Mouse (Mus musculus) heart, embryonic 14.5 days (tissue): ENCODE results near the gene Ust. TPM values are rescaled to one million over a fixed set of nuclear protein-coding genes. Genes with fewer than 3 reads are reported as not detected.

ENCODE experiments used
- ATAC-seq: fragments of 200-750 bp; cut with Nextera tagmentation; 2 replicates; pipeline ENCODE4 v1.8.0; 2017; ENCODE audit warnings: low read depth, moderate TSS enrichment; ENCODE audit not compliant: insufficient number of reproducible peaks, insufficient read depth, low FRiP score
- H3K27ac ChIP-seq, 2 experiments: fragments of 200-500 bp in 1 of 2; fragments of 300-500 bp in 1 of 2; sonication (generic) in 1 of 2; replicated peaks in 1 of 2; 2 replicates each; pipeline ENCODE4 v1.5.1; 2012 to 2014; ENCODE audit warnings: low read depth in 2 of 2, low read length in 2 of 2, control low read depth in 1 of 2, mild to moderate bottlenecking in 1 of 2, mixed read lengths in 1 of 2; ENCODE audit not compliant: control insufficient read depth in 1 of 2, insufficient read depth in 1 of 2
- H3K27me3 ChIP-seq: fragments of 300-500 bp; sonication (generic); 2 replicates; pipeline ENCODE4 v1.6.1; 2014; ENCODE audit warnings: mild to moderate bottlenecking, low read length, control low read depth; ENCODE audit not compliant: control insufficient read depth, insufficient read depth
- H3K36me3 ChIP-seq: fragments of 300-500 bp; sonication (generic); 2 replicates; pipeline ENCODE4 v1.6.1; 2014; ENCODE audit warnings: mild to moderate bottlenecking, control low read depth, low read length, mixed read lengths; ENCODE audit not compliant: control insufficient read depth, insufficient read depth
- H3K4me1 ChIP-seq, 2 experiments: fragments of 200-500 bp in 1 of 2; fragments of 300-500 bp in 1 of 2; sonication (generic) in 1 of 2; 2 replicates each; pipeline ENCODE4 v1.6.1; 2012 to 2014; ENCODE audit warnings: low read length in 2 of 2, control low read depth in 1 of 2, mixed read lengths in 1 of 2; ENCODE audit not compliant: control insufficient read depth in 2 of 2, insufficient read depth in 2 of 2
- H3K4me2 ChIP-seq: fragments of 300-500 bp; sonication (generic); 2 replicates; pipeline ENCODE4 v1.6.1; 2014; ENCODE audit warnings: mild to moderate bottlenecking, low read length
- H3K4me3 ChIP-seq, 2 experiments: fragments of 200-500 bp in 1 of 2; fragments of 300-500 bp in 1 of 2; sonication (generic) in 1 of 2; 2 replicates each; pipeline ENCODE4 v1.5.1; 2012 to 2014; ENCODE audit warnings: low read length in 2 of 2, mild to moderate bottlenecking in 2 of 2, control low read depth in 1 of 2, low read depth in 1 of 2, moderate library complexity in 1 of 2; ENCODE audit not compliant: control insufficient read depth in 1 of 2, insufficient read depth in 1 of 2
- H3K9ac ChIP-seq: fragments of 300-500 bp; sonication (generic); 2 replicates; pipeline ENCODE4 v1.6.1; 2014; ENCODE audit warnings: mild to moderate bottlenecking, low read length
- H3K9me3 ChIP-seq: fragments of 300-500 bp; sonication (generic); 2 replicates; pipeline ENCODE4 v1.6.1; 2016; ENCODE audit warnings: low read length, control low read depth; ENCODE audit not compliant: control insufficient read depth
- WGBS: fragments of 180-500 bp; shearing (Covaris S2); extraction: QIAGEN DNeasy Blood & Tissue Kit; methylation state at CpG from one replicate; pipeline ENCODE4 v1.1.7; 2014; 5-methylcytosine and 5-hydroxymethylcytosine counted together
- polyA plus RNA-seq: library from polyadenylated mRNA; unstranded; fragments of >200 nt; fragmentation: Nextera tagmentation; extraction: Ambion mirVana; gene quantifications from 2 replicates; pipeline ENCODE4 v1.2.1, GENCODE M21; 2014

Gene Ust
- polyA plus RNA-seq, 1 experiment from 2014 or later, result 2.3 TPM

DNA sequence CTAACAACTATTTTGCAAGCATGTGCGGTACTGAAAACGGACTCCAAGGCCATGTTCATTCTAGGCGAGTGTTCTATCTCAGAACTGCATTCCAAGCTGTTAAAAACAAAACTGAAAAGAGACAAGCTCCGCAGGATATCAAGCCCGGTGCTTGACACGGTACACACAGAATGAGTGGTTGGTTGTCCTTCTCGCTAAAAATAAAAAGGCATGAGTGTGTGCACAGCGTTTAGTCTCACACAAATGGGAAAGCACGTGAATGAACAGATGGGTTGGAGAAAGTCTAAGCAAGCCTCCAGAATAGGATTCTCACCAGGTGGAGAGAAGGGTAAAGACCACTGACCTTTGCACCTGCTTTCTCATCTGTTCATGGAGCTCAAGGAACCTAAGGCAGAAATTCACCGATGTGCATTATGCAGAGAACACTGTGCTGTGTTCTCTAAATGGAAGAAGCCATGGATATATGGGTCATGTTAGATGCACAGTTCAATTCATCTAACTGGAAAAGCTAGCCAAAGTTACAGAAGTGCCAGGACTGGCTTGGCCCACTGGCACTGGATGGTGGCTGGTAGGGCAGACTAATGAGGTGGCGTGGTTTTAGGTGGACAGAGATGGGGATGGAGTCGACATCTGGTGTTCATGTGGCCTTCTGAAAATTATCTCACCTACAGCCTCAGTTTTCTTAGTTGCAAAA is 90.8 kb downstream of the Ust start:
- H3K27me3 ChIP-seq, result no peaks in the 10 kb centered on the region
- no peaks in the 10 kb centered on the region for H3K9me3 ChIP-seq
- H3K36me3 ChIP-seq, result no peaks in the 10 kb centered on the region
- H3K9ac ChIP-seq, result no peak overlapping the region
- peak overlapping the region; percentile 58 to 81 for H3K27ac ChIP-seq
- H3K4me3 ChIP-seq, result peak overlapping the region; percentile 4 to 5; a peak in 1 of 4 replicates
- H3K4me1 ChIP-seq, result peaks cover 4 to 5% of the 10 kb centered on the region in 2 experiments; a peak in 3 of 4 replicates
- peak overlapping the region; percentile 47 for H3K4me2 ChIP-seq
- 0 out of 2 replicates have a peak, but pooled peaks have one; percentile 31 for ATAC-seq
- 42% methylated on average over 12 of the region's 12 CpGs for WGBS

DNA sequence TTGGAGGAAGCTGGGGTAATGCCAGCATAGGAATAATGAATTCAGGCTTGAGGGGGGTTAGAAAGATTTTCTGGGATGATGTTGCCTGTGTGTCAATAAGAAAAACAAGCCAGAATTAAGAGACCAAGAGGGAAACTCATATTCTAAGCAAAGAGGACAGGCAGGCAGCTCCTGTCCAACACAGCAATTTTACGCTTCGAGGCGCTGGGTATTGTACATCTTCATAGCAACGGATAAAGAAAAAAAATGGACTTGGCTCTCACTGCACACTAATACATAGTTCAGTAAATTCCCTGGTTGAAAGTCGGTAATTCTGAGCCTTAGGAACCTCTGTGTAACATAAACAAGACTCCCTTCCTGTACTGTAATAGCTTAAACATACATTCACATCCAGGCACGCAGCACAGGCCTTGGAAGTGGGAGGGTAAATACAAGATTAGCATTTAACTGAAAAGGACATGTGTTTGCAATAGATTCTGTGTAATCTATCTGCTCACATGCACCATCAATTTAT is 99.1 kb downstream of the Ust start:
- no peak overlapping the region for H3K27ac ChIP-seq
- ATAC-seq, result no peak

DNA sequence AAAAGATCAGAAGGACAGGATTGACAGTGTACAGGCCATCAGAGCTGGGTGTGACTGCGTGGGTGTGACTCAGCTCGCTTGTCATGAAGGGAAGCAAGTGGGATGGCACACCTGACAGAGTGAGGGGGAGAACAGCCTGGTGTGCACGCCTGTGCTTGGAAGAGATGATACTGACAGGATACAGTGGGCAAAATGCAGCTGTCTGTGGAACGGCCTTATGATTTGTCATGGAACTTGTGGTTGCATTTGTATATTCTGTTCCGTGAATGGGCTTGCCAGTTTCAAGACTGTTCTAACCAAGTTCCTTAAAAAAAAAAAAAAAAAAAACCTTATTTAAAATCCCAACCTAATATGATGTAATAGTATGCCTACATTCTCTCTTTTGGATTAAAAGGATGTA is 103.2 kb downstream of the Ust start:
- no peak for ATAC-seq
- H3K27me3 ChIP-seq, result no peaks in the 10 kb centered on the region
- WGBS, result 82% methylated on average over 5 of the region's 5 CpGs

More for the DNA sequence above, 99.1 kb downstream of the Ust start:
- WGBS, result 80% methylated on average over 6 of the region's 6 CpGs
- H3K4me1 ChIP-seq, result no peaks in the 10 kb centered on the region
- no peak overlapping the region for H3K9ac ChIP-seq
- H3K9me3 ChIP-seq, result no peaks in the 10 kb centered on the region
- no peak overlapping the region for H3K4me3 ChIP-seq
- H3K4me2 ChIP-seq, result no peak overlapping the region
- H3K27me3 ChIP-seq, result no peaks in the 10 kb centered on the region
- H3K36me3 ChIP-seq, result no peaks in the 10 kb centered on the region

DNA sequence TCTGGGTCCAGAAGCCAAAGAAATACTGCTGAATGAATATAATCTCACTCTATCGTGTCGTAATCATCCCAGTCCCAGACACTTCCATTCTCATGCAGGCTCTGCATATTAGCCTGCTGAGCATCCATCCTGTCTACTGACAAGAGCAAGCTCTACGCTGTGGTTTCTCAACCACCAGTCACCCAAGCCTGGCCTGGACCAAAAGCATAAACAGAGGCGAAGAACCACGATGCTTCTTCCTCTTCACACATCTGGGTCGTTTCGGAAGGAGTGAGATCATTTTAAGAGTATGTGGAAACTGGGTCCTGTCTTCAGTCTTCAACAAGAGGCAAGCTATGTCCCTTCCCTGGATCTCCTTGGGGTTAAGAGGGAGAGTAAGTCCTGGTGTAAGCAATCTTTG is 103.6 kb downstream of the Ust start:
- Histone ChIP-seq H3K4me2 (no peak overlapping the region), H3K36me3 (no peaks in the 10 kb centered on the region), H3K27me3 (no peaks in the 10 kb centered on the region), H3K9me3 (no peaks in the 10 kb centered on the region), H3K9ac (no peak overlapping the region), H3K4me3 (no peak overlapping the region), H3K27ac (no peak overlapping the region), H3K4me1 (no peaks in the 10 kb centered on the region)
- no peak for ATAC-seq
- 87% methylated on average over 7 of the region's 7 CpGs for WGBS

More for the DNA sequence above, 103.2 kb downstream of the Ust start:
- H3K27ac ChIP-seq, result no peak overlapping the region
- no peaks in the 10 kb centered on the region for H3K36me3 ChIP-seq
- H3K9me3 ChIP-seq, result no peaks in the 10 kb centered on the region
- H3K4me3 ChIP-seq, result no peak overlapping the region
- H3K4me2 ChIP-seq, result no peak overlapping the region
- no peak overlapping the region for H3K9ac ChIP-seq
- H3K4me1 ChIP-seq, result no peaks in the 10 kb centered on the region

DNA sequence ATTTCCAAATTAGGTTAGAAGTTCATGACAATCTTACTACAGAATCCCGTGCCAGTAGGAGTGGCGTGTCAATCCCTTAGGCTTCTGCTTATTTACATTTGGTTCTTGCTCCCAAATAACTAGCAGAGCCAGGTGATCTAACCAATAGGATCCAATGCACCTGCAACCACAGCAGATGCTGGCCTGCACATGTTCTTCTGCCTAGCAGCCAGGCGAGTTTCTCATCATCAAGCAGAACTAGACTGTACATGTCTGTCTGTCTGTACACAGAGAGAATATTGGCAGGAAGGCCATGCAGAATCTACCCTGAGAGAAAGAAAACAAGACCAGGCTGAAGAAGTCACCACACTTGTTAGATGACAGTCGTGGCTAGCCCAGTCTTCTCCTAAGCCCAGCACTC is 113.5 kb downstream of the Ust start:
- Histone ChIP-seq H3K9me3 (no peaks in the 10 kb centered on the region), H3K4me1 (no peaks in the 10 kb centered on the region), H3K27me3 (no peaks in the 10 kb centered on the region), H3K36me3 (no peaks in the 10 kb centered on the region), H3K27ac (no peak overlapping the region), H3K4me3 (no peak overlapping the region), H3K9ac (no peak overlapping the region), H3K4me2 (no peak overlapping the region)
- ATAC-seq, result no peak
- 91% methylated on average over 4 of the region's 4 CpGs for WGBS

DNA sequence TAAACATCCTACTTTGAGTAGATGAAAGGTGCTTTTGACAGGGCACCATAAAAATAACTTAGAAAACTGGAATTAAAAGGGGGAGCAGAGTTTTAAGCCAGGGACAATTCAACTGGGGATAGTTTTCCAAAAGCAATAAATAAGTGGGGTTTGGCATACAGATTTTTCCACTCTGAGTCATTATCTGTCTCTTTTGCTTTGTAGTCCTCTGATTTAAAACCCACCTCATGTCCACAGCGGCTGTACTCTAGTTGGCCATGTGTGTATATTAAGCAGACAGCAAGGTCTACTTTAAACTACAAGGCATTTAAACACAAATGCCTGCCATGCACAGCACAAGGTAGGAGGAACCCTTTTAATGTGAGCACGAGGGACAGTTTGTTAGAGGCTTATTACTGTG is 126.4 kb downstream of the Ust start:
- no peak for ATAC-seq
- H3K9ac ChIP-seq, result no peak overlapping the region
- H3K27ac ChIP-seq, result no peak overlapping the region
- WGBS, result 75% methylated on average over 2 of the region's 2 CpGs
- H3K27me3 ChIP-seq, result no peaks in the 10 kb centered on the region
- no peaks in the 10 kb centered on the region for H3K9me3 ChIP-seq
- H3K4me2 ChIP-seq, result no peak overlapping the region
- no peak overlapping the region for H3K4me3 ChIP-seq
- peaks cover 0 to 8% of the 10 kb centered on the region in 2 experiments; a peak in 2 of 4 replicates for H3K4me1 ChIP-seq
- H3K36me3 ChIP-seq, result no peaks in the 10 kb centered on the region

DNA sequence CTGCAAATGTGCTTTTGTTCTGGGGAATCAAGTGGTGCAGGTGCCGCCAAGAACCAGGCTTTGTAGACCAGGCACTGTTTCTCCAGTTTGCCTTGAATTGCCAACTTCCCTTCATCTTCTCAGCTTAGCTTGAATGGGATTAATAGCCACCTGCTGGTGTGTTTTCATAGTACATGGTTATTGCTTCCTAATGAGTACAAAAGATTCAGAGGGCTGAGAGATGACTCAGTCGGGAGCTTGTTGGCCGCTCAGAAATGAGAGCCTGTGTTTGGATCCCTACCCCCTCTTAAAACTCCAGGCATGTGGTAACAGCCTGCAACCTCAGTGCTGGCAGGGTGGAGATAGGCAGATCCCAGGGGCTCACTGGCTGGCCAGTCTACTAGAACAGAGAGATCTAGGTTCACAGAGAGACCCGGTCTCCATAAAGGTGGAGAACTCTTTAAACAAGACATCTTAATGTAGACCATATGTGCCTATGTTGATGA is 127.3 kb downstream of the Ust start:
- Histone ChIP-seq H3K9ac (no peak overlapping the region), H3K4me2 (no peak overlapping the region), H3K4me1 (peaks cover 0 to 8% of the 10 kb centered on the region in 2 experiments; a peak in 2 of 4 replicates), H3K27ac (no peak overlapping the region), H3K9me3 (no peaks in the 10 kb centered on the region), H3K4me3 (no peak overlapping the region), H3K27me3 (no peaks in the 10 kb centered on the region), H3K36me3 (no peaks in the 10 kb centered on the region)
- ATAC-seq, result no peak
- WGBS, result 66% methylated on average over 4 of the region's 4 CpGs
